Mouse (Mus musculus) natural killer cell, adult 2 months (primary cell): ENCODE measurements around the gene Fam117b.

Experiments used
- DNase-seq, 2 experiments: peaks; one replicate each; pipeline ENCODE4 v3.0.0; 2022; ENCODE audit warnings: low spot score in 2 of 2

Fam117b gene

DNA sequence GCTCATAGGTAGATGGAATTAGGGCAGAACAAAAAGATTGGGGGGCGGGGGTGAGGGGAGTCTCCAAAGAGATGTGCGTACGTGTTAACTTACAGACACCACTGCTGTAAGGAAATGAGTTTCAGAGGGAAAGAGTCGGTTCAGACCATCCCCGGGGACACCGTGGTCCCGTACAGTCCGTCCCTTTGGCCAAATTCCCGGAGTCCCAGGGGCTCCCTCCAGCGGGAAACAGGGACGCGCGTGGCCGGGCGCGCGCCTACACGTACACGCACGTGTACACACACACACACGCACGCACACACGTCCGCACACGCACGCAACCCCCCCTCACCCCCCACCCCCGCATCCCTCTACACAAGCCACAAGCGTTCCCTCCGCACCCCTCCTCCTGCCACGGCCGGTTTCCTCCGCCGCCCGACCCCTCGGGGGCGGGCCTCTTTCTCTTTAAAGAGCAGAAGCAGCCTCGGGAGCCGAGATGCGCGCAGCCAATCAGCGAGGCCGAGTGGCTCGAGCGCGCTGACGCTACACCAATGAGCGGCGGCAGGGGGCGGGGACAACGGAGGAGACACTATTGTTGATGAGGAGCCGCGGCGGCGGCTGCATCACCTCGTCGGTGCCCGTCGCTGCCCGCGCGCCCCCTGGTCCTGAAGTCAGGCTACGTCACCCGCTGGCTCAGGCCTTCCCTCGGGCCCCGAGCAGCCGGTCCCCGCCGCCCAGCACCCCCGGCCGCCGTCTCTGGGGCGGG, at the start of gene Fam117b:
Fam117b (plus strand) TSS at position 594 of the 745 bp plus-strand sequence.
- DNase-seq = peak; percentile 94 to 97

DNA sequence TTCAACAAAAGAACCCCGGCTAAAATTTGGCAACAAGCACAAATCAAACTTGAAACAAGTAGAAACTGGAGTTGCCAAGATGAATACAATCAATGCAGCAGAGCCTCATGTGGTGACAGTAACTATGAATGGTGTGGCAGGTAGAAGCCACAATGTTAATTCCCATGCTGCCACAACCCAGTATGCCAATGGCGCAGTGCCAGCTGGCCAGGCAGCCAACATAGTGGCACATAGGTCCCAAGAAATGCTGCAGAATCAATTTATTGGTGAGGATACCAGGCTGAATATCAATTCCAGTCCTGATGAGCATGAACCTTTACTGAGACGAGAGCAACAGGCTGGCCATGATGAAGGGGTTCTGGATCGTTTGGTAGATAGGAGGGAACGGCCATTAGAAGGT, 44.8 kb upstream of the Fam117b start:
- DNase-seq = no peak

DNA sequence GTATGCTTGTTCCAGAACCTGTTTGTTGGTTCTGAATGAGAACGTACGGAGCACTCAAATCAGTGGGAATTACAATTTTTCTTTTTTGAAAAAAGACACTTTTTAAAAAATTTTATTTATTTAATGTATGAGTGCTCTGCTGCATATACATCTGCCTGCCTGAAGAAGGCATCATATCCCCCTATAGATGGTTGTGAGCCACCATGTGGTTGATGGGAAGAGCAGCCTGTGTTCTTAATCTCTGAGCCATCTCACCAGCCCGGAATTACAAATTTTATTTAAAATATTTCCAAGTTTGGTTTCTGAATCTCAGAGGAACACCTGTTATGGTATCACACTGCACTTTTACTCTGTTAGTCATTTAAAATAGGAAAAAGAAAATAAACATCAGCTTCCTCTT, 38.8 kb upstream of the Fam117b start:
- DNase-seq = no peak

DNA sequence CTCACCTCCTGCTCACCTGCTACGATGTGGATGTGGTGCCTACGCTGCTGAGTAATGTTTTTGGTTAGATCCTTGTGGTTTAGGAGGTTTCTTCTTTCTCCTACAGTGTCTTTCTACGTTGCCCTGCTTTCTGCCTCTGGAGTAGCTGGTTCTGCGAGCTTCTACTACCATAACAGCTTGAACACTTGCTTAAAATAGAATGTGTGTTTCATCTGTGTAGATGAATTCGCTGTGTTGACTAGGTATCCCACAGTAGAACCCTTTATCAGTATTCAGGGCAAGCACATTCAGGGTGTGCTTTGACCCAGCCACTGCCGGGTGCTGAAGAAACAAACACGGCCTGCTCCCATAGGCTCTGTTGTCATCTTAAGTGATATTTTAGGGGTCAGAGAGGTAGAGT, 34.7 kb upstream of the Fam117b start:
- DNase-seq = no peak

DNA sequence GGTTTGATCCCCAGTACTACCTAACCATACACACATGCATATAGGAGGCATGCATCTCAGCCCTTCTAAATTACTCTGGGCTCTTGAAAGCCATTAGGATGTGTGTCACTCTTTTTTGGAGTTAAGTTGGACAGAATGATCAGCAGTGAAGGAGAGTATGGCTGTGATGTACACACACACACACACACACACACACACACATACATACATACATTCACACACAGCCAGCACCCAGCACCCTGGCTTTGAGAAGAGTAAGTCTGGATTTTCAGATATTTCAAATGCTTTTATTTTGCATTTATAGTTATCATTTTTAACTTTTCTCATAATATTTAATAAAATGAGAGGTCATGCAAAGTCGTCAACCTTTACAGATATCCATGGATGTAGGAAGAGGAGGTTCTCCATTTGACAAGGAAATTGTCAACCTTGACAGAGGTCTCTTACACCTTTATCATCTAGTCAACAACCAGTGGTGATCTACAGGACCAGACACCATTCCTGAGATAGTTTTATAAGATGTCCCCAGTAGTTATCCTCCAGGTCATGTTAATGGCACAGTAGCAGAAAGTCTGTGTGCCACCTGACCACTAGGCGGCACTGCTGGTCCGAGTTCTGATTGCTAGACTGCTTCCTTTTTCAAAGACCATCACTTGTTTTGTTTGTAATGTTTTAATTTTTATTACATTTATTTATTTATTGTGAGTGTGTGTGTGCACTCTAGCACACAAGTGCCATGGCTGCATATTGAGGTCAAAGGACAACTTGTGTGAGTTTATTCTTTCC, 29.3 kb upstream of the Fam117b start:
- peak; percentile 61 to 76 for DNase-seq

DNA sequence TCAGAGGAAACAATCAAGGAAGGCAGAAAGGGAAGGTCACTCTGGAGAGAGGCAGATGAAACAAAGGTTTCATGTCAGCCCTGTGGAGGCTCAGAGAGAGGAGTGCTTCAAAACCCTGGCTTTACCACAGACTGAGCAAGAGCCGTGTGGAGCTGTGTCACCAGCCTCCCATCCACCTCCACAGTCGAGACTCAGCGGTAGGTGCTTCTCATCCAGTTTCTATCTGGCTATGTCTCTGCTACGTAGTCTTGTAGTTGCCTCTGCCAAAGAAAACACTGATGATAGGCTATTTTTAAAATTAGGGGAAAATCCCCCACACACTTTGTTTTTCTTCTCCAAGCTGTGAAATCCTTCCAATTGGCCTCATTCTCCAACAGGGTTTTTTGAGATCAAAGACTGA, 25.9 kb upstream of the Fam117b start:
- DNase-seq = no peak

DNA sequence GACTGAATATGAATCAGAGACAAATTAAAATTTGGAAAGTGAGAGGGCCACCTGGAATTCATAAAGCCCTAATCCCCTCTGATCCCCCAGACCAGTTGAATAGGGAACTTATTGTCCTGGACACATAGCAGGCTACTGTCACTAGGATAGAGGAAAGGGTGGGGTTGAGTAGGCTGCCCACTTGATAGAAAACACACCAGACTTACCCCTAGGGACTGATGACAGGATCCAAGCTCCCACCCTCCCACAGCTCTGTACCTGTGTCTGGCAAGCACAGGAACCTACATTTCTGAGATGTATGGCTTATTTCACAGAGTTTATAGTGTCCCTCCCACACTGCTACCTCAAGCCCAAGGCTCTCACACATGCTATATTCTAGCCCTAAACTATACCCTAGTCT, 24.8 kb upstream of the Fam117b start:
- DNase-seq = no peak

DNA sequence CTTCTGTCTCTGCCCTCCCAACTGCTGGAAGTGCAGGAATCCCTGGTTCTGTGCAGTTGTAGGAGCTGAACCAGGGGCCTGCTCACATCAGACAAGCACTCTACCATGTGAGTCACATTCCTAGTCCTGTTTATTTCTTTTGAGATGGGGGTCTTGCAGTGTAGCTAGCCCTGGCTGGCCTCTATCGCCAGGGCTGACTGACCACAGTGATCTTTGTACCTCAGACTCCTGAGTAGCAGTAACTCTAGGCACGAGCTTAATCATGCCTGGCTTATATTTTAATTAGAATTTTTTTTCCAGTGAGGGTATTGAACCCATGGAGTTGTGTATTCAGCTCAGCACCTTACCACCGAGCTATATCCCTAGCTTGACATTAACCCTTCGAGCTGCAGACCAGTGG, 21.6 kb upstream of the Fam117b start:
- DNase-seq = no peak

DNA sequence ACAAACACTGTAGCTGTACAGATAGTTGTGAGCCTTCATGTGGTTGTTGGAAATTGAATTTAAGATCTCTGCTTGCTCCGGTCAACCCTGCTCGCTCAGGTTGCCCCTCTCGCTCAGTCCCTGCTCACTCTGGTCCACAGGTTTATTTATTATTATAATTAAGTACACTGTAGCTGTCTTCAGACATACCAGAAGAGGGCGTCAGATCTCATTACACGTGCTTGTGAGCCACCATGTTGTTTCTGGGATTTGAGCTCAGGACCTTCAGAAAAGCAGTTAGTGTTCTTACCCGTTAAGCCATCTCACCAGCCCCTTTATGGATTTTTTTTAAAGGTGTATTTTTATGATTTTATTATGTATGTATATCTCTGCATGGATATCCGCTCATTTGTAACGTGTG, 20.0 kb upstream of the Fam117b start:
- no peak for DNase-seq

DNA sequence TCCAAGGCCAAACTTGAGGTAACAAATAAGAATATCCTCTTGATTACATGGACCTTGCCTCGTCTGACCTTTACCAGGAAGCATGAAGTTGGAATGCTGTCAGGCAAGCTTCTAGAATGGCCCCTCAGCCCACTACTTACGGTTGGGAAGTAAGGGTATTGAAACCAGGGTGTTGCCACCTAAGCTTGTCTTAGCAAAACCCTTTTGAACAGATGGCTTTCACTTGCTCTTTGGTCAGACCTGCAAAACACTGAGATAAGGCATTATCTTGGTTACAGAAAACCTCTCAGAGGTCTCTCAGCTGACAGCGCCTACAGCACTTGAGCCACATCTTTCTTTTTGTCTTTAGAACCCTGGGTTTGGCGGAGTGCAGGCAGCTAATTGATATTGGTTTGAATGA, 18.8 kb upstream of the Fam117b start:
- no peak for DNase-seq

DNA sequence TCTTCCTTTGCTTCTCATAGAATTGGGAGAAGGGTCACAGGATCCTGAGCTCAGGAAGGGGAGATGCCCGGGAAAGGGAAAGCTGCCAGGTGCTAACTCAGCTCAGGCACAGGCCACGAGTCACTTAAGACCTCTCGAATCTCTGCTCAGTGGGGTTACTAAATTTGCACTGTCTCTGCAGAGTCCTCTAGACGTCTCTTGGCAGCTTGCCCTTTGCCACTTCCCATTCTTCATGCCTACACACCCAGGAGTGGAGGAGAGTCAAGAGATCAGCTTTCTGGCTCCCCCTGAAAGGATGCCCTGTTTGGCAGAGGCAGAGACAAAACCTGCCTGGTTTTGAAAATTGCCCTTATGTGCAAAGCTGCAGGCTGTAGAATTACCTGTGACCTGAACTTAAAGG, 17.4 kb upstream of the Fam117b start:
- DNase-seq = no peak

DNA sequence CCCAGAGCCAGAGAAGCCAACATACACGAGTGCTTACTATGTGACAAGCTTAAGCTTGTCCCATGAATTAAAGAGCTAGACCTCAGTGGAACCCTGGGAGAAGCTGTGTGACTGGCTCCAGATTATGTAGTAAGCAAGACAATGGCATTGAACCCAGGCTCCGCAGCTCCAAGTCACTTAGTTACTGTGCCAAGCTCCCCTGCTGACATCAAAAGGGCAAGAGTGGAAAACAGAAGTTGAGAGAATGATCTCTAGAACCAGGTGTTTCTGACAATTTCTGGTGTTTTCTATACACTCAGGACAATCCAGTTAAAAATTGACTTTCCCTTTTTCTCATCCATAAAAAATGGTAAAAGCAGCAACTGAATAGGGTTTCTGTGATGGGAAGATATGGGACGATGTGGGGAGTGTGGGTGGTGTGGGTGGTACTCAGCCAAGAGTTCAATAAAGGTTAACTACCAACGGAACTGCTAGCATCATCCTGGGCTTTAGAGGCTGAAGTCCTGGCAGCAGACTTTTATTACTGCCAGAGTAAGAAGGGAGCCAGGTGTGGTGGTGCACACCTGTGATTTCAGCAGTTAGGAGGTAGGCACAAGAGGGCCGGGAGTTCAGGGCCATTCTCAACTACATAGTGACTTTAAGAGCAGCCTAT, 15.5 kb upstream of the Fam117b start:
- no peak for DNase-seq

DNA sequence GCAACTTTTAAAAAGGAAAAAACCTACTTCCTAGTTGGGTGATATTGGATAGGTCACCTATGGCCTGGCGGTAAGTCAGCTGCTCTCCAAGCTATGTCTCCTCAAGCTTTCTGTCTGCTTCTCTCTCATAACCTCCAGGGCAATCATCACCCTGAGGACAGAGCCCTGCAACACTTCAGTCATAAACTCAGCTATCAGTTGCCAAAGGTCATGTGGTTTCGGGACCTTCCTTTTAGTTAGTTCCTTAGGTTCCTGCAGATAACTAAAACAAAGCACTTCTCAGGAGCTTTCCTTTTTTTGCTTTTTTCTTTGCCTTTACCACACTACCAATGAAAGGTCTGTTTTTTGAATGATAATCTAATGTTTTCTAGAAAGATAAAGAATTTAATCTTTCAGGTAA, 13.1 kb upstream of the Fam117b start:
- no peak for DNase-seq

DNA sequence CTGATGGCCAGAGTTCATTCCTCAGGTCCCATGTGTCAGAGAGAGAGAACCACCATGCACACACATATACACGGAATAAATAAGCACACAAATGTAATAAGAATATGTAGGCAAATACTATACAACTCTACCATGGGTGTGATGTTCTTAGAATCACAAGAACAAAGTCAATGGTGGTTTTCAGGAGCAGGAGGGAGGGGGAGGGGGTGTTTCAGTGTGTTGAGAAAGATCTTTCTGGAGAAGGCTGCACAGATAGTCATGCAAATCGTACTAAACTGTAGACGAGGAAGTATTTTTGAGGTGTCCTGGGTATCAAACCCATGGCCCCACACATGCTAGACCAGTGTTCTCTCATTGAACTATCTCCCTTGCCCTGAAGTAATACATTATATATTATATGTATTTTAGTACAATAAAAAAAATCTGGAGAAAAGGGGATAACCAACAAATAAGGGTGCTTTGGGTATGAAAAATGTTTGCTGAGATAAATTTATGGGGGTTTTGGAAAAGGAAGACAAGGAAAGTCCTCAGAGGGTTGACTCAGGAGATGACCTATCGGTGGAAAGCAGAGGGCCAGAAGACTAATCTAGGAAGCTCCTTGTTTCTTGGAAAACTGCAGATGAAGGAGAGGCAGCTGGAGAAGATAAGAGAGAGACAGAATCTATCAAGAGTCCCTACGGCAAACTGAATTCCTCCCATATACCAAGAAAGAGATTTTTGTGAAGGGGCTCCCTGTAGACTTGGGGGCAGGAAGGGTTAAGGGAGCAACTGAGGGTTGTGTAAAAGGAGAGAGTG, 11.5 kb upstream of the Fam117b start:
- DNase-seq = no peak

DNA sequence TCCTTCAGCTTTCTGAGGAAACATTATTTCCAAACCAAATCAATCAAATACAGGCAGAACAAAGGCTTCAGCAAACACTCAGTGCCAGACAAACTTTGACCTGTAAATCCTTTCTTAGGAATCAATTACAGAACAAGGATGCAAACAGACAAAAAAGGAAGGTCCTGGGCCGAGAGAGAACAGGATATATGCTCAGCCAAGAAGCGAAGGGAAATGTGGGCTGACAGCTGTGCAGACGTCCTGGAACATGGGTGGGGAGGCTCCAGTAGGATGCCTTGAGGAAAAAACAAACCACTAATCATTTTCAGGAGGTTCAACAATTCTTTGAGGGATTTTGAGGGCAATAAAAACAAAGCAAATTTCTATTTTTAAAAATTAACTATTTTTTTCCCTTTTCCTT, 10.2 kb upstream of the Fam117b start:
- DNase-seq = no peak

DNA sequence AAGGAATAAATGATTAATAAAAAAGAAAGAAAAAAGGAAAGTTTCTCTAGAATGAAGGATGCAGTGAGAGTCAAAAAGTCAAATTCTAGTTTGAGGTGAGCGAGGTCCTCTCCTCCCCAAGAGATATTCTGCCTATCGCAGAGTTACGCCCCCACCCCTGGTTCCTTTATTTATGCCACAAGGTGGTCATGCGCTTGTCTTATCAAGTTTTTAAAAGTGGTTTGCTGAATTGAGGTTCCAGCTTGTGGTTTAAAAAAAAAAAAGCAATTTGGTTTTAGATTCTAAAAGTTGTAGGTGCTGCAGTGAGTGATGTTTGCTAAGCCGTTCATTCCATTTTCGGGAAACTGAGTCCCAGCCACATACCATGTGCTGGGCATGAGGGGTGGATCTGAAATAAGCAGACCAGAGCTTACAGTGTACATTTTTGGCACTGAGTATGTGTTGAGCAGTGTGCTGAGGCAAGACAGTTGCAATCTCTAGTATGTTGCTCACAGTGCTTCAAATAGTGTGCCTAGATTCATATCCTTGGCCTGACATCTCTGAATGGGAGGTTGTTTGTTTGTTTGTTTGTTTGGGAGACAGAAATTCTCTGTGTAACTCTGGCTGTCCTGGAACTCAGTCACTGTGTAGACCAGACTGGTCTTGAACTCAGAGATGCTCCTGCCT, 8.0 kb upstream of the Fam117b start:
- no peak for DNase-seq

DNA sequence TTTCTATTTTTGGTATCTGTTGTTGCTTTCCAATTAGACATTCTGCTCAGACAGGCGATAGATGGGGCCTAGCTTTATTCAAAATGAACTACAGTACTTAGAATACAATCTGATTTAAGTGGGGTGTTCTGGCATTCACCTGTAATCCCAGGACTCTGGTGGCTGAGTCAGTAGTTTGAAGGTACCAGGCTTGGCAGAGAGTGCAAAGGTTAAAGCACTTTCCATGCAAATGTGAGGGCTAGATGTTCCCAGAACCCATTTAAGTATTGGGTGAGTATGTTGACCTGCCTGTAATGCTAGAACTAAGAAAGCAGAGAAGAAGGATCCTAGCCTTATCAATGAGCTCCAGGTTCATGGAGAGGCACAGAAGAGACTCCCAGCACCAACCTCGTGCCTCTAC, 6.9 kb upstream of the Fam117b start:
- DNase-seq = no peak

DNA sequence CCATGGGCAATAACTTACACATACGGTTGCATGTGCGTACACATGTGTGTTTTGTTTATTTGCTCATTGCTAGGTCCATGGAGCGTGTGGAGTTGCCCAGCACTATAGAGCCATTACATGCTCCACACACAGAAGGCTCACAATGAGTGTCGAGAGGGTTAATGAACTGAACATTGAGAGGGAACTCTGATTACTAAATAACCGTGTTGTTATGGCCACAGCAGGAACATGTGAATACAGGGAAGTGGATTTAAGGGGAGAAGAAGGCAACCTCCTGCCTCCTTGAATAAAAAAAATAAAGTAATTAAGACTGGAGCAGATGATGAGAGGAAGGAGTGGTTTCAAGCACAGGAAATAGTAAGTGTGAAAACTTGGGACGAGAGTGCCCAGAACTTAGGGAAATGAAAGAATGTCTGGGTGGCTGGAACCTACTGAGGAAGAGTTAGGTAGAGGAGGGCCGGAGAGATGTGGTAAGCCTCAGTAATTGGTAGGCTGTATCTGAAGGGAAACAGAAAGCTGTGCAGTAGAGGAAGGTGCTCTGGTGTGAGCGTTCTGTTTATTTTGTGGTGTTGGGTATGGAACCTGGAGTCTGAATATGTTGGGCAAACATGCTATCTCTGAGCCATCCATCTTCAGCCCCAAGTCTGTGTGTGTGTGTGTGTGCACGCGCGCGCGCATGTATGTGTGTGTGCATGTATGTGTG, 5.8 kb upstream of the Fam117b start:
- DNase-seq = no peak

DNA sequence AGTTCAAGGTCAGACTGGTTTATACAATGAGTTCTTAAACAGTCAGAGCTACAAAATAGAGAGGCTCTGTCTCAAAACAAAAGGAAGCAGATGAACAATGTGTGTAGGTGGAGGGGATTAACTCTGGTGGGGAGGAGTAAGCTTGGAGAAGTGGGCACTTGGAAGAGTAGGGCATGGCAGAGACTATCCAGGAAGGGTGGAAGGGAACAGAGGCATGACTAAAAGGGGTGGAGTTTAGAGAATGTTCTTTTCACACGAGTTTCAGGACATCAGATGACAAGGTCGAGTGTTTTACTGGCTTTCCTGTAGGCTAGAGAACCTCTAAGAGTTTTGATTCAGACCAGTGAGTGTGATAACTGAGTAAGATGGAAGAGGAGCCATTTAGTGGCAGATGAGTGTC, 5.1 kb upstream of the Fam117b start:
- DNase-seq = no peak

DNA sequence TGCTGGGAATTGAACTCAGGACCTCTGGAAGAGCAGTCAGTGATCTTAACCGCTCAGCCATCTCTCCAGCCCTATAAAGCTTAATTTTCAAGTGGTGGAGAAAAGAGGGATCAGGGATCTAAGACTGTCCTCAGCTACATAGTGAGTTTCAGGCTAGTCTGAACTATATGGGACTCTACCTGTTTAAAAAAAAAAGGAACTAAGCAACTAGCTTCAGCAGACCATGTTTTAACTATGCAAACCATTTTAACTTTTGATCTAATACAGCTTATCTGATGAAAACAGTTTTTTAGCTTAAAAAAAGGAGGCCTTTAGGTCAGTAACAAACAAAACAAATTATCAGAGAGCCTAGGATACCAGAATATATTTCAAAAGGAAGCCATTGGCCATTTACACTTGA, 1.9 kb upstream of the Fam117b start:
- no peak for DNase-seq
